Mouse (Mus musculus): Measurements from ENCODE around the gene Coro2a. TPM values are rescaled to one million over a fixed set of nuclear protein-coding genes. Genes with fewer than 3 reads are reported as not detected.

The Coro2a gene
- total RNA-seq, 1 experiment: 2.5 TPM

- Histone ChIP-seq H3K27ac (ENCODE audit: insufficient read depth, low read depth, low read length, poor library complexity, severe bottlenecking) (no peak overlapping the region), H3K4me1 (ENCODE audit: control insufficient read depth in 2 of 2, insufficient read depth in 2 of 2, low read length in 2 of 2, poor library complexity in 1 of 2) (peaks cover 0 to 8% of the 10 kb centered on the region in 2 experiments; a peak in 1 of 4 replicates), H3K4me3 (ENCODE audit: insufficient read depth in 1 of 2, low read depth in 1 of 2, low read length in 2 of 2, poor library complexity in 1 of 2, severe bottlenecking in 1 of 2) (no peak overlapping the region), H3K9ac (ENCODE audit: insufficient read depth, low read depth, low read length, poor library complexity, severe bottlenecking) (no peak overlapping the region), H3K9me3 (ENCODE audit: control insufficient read depth, insufficient read depth, low read depth, low read length) (no peaks in the 10 kb centered on the region), H3K36me3 (ENCODE audit: control insufficient read depth, insufficient read depth, low read length, poor library complexity, severe bottlenecking) (no peaks in the 10 kb centered on the region)
- DNase-seq (ENCODE audit: low read depth, low spot score): peak; percentile 54
- peak; percentile 35; the same call in 1 of the 2 replicates for TF ChIP-seq ZC3H11A (IDR thresholded peaks at IDR 0.05; ENCODE audit: borderline replicate concordance, low read depth, low read length)
- TF ChIP-seq HCFC1 (IDR thresholded peaks at IDR 0.05; ENCODE audit: borderline replicate concordance, insufficient read depth, low read length): no peak
- in situ Hi-C loops (cut with MboI; ENCODE audit: low sequenced_read_pairs in 2 of 2, unreplicated experiment in 2 of 2): no loop called here
These were observed 57.7 kb downstream of the Coro2a start for GRCm38 (mm10) chr4:46544313-46544712.

GRCm38 (mm10) chr4:46543366-46544050, 58.5 kb downstream of the Coro2a start:
- no peak overlapping the region for H3K27ac ChIP-seq (ENCODE audit: insufficient read depth, low read depth, low read length, poor library complexity, severe bottlenecking)
- H3K9ac ChIP-seq (ENCODE audit: insufficient read depth, low read depth, low read length, poor library complexity, severe bottlenecking): no peak overlapping the region
- H3K4me1 ChIP-seq (ENCODE audit: control insufficient read depth in 2 of 2, insufficient read depth in 2 of 2, low read length in 2 of 2, poor library complexity in 1 of 2): peaks cover 0 to 8% of the 10 kb centered on the region in 2 experiments; a peak in 1 of 4 replicates
- in situ Hi-C loops (cut with MboI; ENCODE audit: low sequenced_read_pairs in 2 of 2, unreplicated experiment in 2 of 2): no loop called here
- TF ChIP-seq ZC3H11A (IDR thresholded peaks at IDR 0.05; ENCODE audit: borderline replicate concordance, low read depth, low read length) (no peak), ZNF384 (IDR thresholded peaks at IDR 0.05; ENCODE audit: low read depth, low read length) (no peak), MAFK (IDR thresholded peaks at IDR 0.05; ENCODE audit: insufficient read depth, low read depth, low read length) (no peak), HCFC1 (IDR thresholded peaks at IDR 0.05; ENCODE audit: borderline replicate concordance, insufficient read depth, low read length) (no peak), CHD2 (IDR thresholded peaks at IDR 0.05; ENCODE audit: low read depth, low read length) (no peak)
- no peak for DNase-seq (ENCODE audit: low read depth, low spot score)
- H3K36me3 ChIP-seq (ENCODE audit: control insufficient read depth, insufficient read depth, low read length, poor library complexity, severe bottlenecking): no peaks in the 10 kb centered on the region
- H3K9me3 ChIP-seq (ENCODE audit: control insufficient read depth, insufficient read depth, low read depth, low read length): no peaks in the 10 kb centered on the region
- no peak overlapping the region for H3K4me3 ChIP-seq (ENCODE audit: insufficient read depth in 1 of 2, low read depth in 1 of 2, low read length in 2 of 2, poor library complexity in 1 of 2, severe bottlenecking in 1 of 2)

GRCm38 (mm10) chr4:46541707-46542106, 60.3 kb downstream of the Coro2a start:
- in situ Hi-C loops (cut with MboI; ENCODE audit: low sequenced_read_pairs in 2 of 2, unreplicated experiment in 2 of 2): no loop called here
- Histone ChIP-seq H3K36me3 (ENCODE audit: control insufficient read depth, insufficient read depth, low read length, poor library complexity, severe bottlenecking) (no peaks in the 10 kb centered on the region), H3K27ac (ENCODE audit: insufficient read depth, low read depth, low read length, poor library complexity, severe bottlenecking) (no peak overlapping the region), H3K4me1 (ENCODE audit: control insufficient read depth in 2 of 2, insufficient read depth in 2 of 2, low read length in 2 of 2, poor library complexity in 1 of 2) (peaks cover 0 to 8% of the 10 kb centered on the region in 2 experiments; a peak in 1 of 4 replicates), H3K4me3 (ENCODE audit: insufficient read depth in 1 of 2, low read depth in 1 of 2, low read length in 2 of 2, poor library complexity in 1 of 2, severe bottlenecking in 1 of 2) (no peak overlapping the region), H3K9ac (ENCODE audit: insufficient read depth, low read depth, low read length, poor library complexity, severe bottlenecking) (no peak overlapping the region), H3K9me3 (ENCODE audit: control insufficient read depth, insufficient read depth, low read depth, low read length) (no peaks in the 10 kb centered on the region)
- DNase-seq (ENCODE audit: low read depth, low spot score): no peak
- TF ChIP-seq CHD2 (IDR thresholded peaks at IDR 0.05; ENCODE audit: low read depth, low read length) (no peak), ZC3H11A (IDR thresholded peaks at IDR 0.05; ENCODE audit: borderline replicate concordance, low read depth, low read length) (no peak), ZNF384 (IDR thresholded peaks at IDR 0.05; ENCODE audit: low read depth, low read length) (no peak), MAFK (IDR thresholded peaks at IDR 0.05; ENCODE audit: insufficient read depth, low read depth, low read length) (no peak), HCFC1 (IDR thresholded peaks at IDR 0.05; ENCODE audit: borderline replicate concordance, insufficient read depth, low read length) (no peak)

- Histone ChIP-seq H3K4me1 (ENCODE audit: control insufficient read depth in 2 of 2, insufficient read depth in 2 of 2, low read length in 2 of 2, poor library complexity in 1 of 2) (peaks cover 0 to 13% of the 10 kb centered on the region in 2 experiments; a peak in 2 of 4 replicates), H3K27ac (ENCODE audit: insufficient read depth, low read depth, low read length, poor library complexity, severe bottlenecking) (no peak overlapping the region), H3K4me3 (ENCODE audit: insufficient read depth in 1 of 2, low read depth in 1 of 2, low read length in 2 of 2, poor library complexity in 1 of 2, severe bottlenecking in 1 of 2) (no peak overlapping the region), H3K9ac (ENCODE audit: insufficient read depth, low read depth, low read length, poor library complexity, severe bottlenecking) (no peak overlapping the region), H3K9me3 (ENCODE audit: control insufficient read depth, insufficient read depth, low read depth, low read length) (no peaks in the 10 kb centered on the region), H3K36me3 (ENCODE audit: control insufficient read depth, insufficient read depth, low read length, poor library complexity, severe bottlenecking) (no peaks in the 10 kb centered on the region)
- no peak for TF ChIP-seq MAFK (IDR thresholded peaks at IDR 0.05; ENCODE audit: insufficient read depth, low read depth, low read length)
- in situ Hi-C loops (cut with MboI; ENCODE audit: low sequenced_read_pairs in 2 of 2, unreplicated experiment in 2 of 2): no loop called here
- DNase-seq (ENCODE audit: low read depth, low spot score): no peak
These were observed 62.8 kb downstream of the Coro2a start for GRCm38 (mm10) chr4:46539167-46539566.

Measured in ES-E14 (cell line).